Mouse (Mus musculus): Measurements from ENCODE around the gene Adcy5.
A peak's percentile ranks its signal among the peaks of the same experiment; 100 is the strongest.

Adcy5 gene

GRCm38 (mm10) chr16:35156306-35156695 lies 1.6 kb downstream of the Adcy5 start:
- DNase-seq (ENCODE audit: low spot score in 2 of 2), result no peak

DNA sequence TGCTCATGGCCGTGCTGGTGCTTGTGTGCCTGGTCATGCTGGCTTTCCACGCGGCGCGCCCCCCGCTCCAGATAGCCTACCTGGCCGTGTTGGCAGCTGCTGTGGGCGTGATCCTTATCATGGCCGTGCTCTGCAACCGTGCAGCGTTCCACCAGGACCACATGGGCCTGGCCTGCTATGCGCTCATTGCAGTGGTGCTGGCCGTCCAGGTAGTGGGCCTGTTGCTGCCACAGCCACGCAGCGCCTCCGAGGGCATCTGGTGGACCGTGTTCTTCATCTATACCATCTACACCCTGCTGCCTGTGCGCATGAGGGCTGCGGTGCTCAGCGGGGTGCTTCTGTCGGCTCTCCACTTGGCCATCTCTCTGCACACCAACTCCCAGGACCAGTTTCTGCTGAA lies 2.2 kb downstream of the Adcy5 start:
- no peak for DNase-seq (ENCODE audit: low spot score in 2 of 2)

GRCm38 (mm10) chr16:35159532-35159931 lies 4.9 kb downstream of the Adcy5 start:
- DNase-seq (ENCODE audit: low spot score in 2 of 2), result no peak

DNA sequence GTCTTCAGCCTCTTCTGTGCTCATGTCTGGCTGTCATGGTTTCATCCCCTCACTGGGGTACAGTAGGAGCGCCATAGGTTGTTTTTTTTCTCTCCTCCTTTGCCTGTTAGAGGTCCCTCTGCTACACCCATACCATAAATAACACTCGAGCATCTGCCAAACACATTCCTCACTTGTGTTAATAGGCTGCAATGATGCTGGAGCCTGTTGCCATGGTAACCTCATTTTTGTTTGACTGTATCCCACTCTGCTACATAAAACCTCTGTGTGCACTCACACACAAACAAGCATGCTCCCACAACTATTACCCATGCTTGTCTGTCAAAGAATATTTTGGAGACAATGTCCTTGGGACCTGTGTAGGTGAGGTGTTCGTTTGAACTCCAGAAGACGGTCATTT lies 5.3 kb downstream of the Adcy5 start:
- no peak for DNase-seq (ENCODE audit: low spot score in 2 of 2)

- no peak for DNase-seq (ENCODE audit: low spot score in 2 of 2)
Observed at GRCm38 (mm10) chr16:35164361-35165224, 9.9 kb downstream of the Adcy5 start.

GRCm38 (mm10) chr16:35165361-35165760 lies 10.7 kb downstream of the Adcy5 start:
- DNase-seq (ENCODE audit: low spot score in 2 of 2), result no peak

DNA sequence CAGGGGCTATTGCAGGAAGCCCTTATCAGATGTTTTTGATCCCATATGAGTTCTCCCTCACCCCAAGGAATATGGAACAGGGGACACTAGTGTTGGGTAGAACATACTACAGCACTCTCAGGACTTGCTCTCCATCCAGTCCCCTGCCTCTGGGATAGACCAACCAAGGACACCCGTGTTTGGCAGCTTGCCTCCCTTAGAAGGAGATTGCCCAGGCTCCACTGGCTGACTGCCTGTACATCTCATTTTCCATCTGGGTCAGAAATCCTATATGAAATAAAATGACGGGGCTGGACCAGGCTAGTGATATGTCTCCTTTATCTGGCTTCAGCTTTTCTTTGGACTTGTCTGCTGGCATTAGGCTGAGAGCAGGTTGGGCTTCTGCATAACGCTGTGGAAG lies 11.1 kb downstream of the Adcy5 start:
- DNase-seq (ENCODE audit: low spot score in 2 of 2), result no peak

DNA sequence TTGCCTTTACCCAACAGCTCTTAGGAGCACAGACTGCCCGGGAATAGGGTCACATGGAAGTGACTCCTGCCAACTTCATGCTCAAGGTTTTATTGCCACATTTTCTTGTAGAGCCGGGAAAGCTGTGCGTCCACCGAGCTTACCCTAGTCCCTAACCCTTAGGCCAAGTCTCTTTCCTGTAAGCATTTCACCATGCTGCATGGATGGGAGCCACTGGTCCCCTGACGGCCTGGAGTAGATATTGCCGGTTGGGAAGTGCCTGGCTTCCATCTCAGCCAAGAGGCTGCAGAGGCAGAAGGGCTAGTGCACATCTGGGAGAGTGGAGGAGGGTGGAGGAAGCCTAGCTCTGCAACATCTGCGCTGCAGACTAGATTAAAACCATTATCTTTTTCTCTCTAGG lies 14.8 kb downstream of the Adcy5 start:
- peak in 1 of 2 experiments; percentile 56 for DNase-seq (ENCODE audit: low spot score in 2 of 2)

GRCm38 (mm10) chr16:35172195-35172594 lies 17.5 kb downstream of the Adcy5 start:
- no peak for DNase-seq (ENCODE audit: low spot score in 2 of 2)

- DNase-seq (ENCODE audit: low spot score in 2 of 2), result no peak
Observed at GRCm38 (mm10) chr16:35178516-35178915, 23.8 kb downstream of the Adcy5 start.

- DNase-seq (ENCODE audit: low spot score in 2 of 2), result peak; percentile 47 to 54
Observed at GRCm38 (mm10) chr16:35179082-35179481, 24.4 kb downstream of the Adcy5 start.

DNA sequence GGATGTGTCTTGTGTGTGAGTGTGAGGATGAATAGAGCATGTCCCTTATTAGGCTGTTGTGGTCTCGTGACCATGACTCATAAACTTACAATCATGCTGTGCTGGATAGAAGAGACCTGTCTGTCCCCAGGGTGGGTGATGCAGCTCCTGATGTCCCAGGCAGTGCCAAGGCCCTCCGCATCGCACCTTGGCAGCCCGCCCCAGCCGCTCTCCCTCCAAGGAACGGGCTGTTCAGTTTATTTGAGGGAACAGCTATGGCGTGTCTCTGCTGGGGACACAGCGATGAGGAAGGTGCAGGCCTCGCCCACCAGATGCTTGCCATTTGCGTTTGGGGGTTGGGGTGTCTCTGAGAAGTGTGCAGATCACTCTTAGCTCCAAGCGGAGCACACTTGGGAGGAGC lies 28.5 kb downstream of the Adcy5 start:
- DNase-seq (ENCODE audit: low spot score in 2 of 2), result peak in 1 of 2 experiments; percentile 41

DNA sequence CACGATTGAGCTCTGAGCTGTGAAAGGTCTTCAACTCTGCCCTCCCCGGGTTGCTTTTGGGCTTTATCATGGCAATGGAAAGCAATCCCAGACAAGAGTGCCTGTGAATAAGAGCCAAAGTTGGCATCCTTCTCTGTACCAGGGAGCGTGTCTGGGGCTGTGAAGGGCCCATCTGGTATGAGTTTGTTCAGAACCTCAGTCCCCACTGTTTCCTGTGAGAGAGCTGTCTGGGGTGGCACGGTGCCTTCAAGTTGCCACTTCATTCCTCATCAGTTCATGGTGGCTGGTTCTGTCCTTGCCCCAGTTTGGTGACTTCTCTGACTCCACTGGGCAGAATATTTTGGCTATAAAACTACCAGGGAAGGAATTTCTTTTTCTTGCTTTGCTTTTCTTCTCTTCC lies 33.4 kb downstream of the Adcy5 start:
- DNase-seq (ENCODE audit: low spot score in 2 of 2), result no peak

GRCm38 (mm10) chr16:35189420-35190141 lies 34.9 kb downstream of the Adcy5 start:
- no peak for DNase-seq (ENCODE audit: low spot score in 2 of 2)

DNA sequence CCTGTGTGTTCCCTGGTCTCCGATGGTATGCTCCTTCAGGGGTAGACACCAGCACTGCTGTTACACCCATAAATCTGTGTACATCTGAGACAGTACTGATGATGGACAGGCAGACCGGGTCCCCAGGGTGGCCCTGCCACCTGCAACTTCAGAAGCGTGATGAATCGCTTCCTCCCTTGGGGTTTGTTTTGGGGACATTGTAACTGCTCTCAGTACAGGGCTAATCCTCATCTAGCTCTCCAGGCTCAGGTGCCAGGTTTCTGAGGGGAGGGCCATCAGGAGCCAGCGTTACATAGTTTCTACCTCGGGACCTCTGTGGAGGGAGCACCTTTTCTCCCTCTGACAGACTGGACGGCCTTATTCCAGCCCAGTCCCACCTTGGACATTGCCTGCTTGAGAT lies 36.1 kb downstream of the Adcy5 start:
- DNase-seq (ENCODE audit: low spot score in 2 of 2), result no peak

DNA sequence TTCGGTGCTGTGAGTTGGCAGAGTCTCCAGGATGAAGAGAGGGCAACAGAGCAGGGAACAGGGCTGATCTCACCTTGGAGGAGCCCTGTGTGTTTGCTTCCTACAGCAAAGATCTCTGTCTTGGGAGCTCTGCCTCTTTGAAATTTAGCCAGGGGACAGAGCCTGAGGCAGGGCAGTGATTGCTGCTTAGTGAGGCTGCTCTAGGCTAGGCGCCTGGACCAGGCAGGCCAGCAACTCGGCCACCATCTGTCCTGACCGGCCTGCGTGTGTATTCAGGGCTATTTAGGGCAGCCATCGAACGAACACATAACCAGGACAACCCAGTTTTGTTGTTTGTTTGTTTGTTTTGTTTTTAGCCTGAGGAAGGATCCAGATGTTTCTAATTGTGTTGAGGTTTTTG lies 36.6 kb downstream of the Adcy5 start:
- no peak for DNase-seq (ENCODE audit: low spot score in 2 of 2)

GRCm38 (mm10) chr16:35192471-35192870 lies 37.8 kb downstream of the Adcy5 start:
- DNase-seq (ENCODE audit: low spot score in 2 of 2), result no peak

DNA sequence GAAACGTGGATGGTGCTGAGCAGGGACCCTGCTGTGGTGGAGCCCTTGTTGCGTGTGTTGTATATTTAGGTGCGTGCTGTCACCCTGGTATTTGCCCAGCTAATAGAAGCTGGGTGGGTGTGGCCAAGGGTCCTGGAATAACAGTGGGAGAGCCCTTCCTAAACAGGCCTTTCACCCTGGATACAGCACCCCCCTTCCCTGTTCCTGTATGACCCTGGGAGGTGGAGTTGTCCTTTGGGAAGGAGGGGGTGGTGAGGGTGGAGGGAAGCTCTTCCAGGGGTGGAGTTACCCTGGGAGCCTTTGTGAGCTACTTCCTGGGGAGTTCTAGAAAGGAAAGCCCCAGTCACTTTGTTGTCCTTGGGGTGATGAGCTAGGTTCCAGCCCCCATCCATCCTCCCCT lies 38.7 kb downstream of the Adcy5 start:
- no peak for DNase-seq (ENCODE audit: low spot score in 2 of 2)

GRCm38 (mm10) chr16:35199721-35200431 lies 45.2 kb downstream of the Adcy5 start:
- no peak for DNase-seq (ENCODE audit: low spot score in 2 of 2)

GRCm38 (mm10) chr16:35200432-35201142 lies 45.9 kb downstream of the Adcy5 start:
- no peak for DNase-seq (ENCODE audit: low spot score in 2 of 2)

- peak in 1 of 2 experiments; percentile 56 for DNase-seq (ENCODE audit: low spot score in 2 of 2)
Observed at GRCm38 (mm10) chr16:35201281-35201680, 46.6 kb downstream of the Adcy5 start.

DNA sequence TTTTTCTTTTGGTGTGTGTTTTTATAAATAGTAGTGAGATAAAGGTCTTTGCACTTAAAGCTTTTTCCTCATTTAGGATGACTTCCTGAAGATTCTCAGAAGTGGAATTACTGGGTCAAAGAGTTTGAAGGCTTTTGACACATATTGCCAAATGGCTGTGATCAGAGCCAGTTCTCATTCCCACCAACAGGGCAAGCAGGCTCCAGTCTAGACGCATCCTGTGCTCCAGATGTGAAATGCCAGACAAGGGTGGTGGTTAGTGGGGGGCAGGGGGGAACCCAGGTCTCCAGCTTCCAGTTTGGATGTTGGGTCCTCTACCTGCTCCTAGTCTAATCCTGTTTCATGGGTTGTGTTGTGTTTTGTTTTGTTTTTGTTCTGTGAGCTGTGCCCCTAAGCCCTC lies 48.8 kb downstream of the Adcy5 start:
- DNase-seq (ENCODE audit: low spot score in 2 of 2), result no peak

Measured in heart, adult 9 months (tissue).